Mouse (Mus musculus) effector memory CD4-positive, alpha-beta T cell, adult 7 months (primary cell): ENCODE results near the gene Ears2. TPM values are rescaled to one million over a fixed set of nuclear protein-coding genes. Genes with fewer than 3 reads are reported as not detected.

Source experiments
- polyA plus RNA-seq: library from polyadenylated mRNA; unstranded; fragments of 100-300 nt; shearing (Covaris generic); gene quantifications from one replicate; pipeline ENCODE4 v1.2.1, GENCODE M21; 2017

Ears2 gene
- polyA plus RNA-seq, result 20.1 TPM

DNA sequence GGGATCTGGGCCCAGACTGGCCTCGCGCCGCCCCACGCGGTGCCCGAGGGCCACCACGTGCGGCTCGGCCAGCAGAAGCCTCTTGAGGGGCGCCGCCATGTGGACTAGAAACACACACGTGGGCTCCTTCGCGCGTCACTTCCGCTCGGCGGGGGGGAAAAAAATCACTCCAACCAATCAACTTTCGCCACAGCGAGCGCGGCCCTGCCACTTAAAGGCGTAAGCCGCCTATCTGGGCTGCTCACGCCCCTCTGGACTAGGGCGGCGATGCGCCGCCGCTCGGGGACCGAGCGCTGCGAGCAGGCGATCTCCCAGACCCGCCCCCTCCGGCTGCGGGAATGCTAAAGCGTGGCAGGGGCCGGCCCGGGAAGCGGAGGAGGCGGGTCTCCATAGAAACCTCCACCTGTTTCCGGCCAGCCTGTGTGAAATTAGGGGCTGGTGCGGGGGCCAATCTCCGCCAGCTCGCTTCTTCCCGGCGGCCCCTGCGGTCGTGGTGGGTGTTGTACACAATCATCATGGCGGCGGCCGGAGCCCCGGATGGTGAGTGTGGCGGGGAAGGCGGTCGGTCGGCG is at the start of gene Ears2, which contains the start of gene Ubfd1:
Gene Ears2 (minus strand): TSS at position 319 of the 572 bp plus-strand sequence.
Gene Ubfd1 (plus strand): TSS at position 231 of the 572 bp plus-strand sequence.

DNA sequence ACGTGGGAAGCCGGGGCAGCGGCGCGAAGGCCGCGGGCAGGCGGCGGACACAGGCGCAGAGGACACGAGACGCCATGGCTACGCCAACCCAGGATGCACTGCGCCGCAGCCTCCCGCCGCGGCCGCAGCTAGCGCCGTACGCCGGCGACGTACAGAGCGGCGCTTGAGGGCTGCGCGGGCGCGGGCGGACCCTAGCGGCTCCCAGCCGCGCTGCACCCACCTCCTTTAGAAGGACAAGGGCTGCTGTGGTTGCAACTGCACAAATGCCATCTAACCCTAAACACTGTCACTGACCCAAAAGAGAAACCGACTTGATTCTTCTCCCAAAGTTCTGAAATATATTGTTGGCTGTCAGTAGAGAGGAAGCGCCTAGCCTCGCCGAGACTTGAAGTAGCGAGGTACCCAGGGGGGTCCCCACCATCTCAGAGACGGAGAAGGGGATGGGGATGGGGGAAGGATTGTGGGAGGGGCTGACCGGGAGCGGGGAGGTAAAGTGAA is 34.7 kb upstream of the Ears2 start, which contains the start of gene Ndufab1:
Gene Ndufab1 (minus strand): TSS at position 140 of the 498 bp plus-strand sequence.

DNA sequence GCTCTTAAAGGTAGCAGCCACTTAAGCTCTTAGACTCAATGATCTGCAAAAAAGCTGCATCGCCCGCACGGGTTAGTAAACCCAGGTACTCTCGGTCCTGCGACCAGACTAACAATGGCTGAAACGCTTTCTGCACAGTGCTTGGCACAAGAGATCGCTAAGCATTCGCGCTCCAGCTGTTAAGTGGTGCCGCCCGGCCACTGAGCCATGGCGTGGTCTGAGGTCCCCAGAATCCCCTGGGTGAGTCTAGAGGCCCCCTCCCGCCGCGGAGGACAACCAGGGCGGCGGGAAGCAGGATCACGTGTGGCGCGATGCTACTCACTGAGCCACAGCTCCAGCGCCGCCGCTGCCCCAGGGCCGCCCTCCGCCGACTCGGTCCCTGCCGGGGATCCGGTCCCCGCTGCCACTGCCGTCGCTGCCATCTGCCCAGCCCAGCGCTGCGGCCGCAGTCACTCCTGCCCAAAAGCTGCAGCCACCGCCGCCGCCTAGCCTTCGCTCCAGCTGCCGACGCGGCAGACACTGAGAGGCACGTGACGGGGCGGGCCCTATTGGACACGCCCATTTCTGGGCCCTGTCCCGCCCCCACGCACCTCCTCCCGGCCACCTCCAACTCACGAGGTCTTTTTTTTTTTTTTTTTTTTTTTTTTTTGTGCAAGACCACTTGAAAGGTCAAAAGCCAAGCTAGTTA is 46.3 kb downstream of the Ears2 start, which contains the start of gene Gga2:
Gene Gga2 (minus strand): TSS at position 556 of the 688 bp plus-strand sequence.

Other genes with a start within 250 kb of the Ears2 start
- gene Scnn1b, start 202.2 kb downstream of the Ears2 start, polyA plus RNA-seq, result not detected
- 11.3 TPM for gene Cog7, start 85.6 kb downstream of the Ears2 start, polyA plus RNA-seq
- 5.4 TPM for gene Gga2, start 46.0 kb downstream of the Ears2 start, polyA plus RNA-seq
- 49.8 TPM for gene Ubfd1, start 88 bp downstream of the Ears2 start, polyA plus RNA-seq
- 120 TPM for gene Ndufab1, start 34.6 kb upstream of the Ears2 start, polyA plus RNA-seq
- 3.7 TPM for gene Palb2, start 65.7 kb upstream of the Ears2 start, polyA plus RNA-seq
- gene Dctn5, start 65.8 kb upstream of the Ears2 start, polyA plus RNA-seq, result 76.1 TPM
- 0.82 TPM for gene Plk1, start 92.2 kb upstream of the Ears2 start, polyA plus RNA-seq
- gene Ern2, start 118.9 kb upstream of the Ears2 start, polyA plus RNA-seq, result 0.26 TPM
- not detected for gene Chp2, start 152.2 kb upstream of the Ears2 start, polyA plus RNA-seq
- 138 TPM for gene Prkcb, start 221.5 kb upstream of the Ears2 start, polyA plus RNA-seq